In the genomic region with DNA sequence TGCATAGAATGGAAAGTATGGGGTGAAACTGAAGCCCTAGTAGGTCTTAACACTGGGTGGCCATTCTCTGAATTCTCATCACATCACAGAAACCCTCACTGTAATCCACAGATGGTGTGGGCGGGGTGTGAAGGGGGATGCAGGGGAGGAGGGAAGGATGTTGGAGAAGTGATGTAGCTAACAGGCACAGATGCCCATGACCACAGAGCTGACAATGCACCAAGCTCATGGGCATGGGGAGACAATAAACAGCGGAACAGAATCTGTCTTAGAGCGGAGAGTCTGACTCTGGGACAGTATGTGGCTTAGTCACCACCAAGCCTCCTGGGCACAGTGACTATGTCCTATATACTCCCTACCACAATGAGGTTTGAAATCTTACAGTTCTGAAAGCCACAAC, we compare ENCODE assay signal across 27 mouse cellular contexts.
DNase-seq lines count a peak whose midpoint lies in the region; ATAC-seq lines count a peak whose summit lies in the region.
"Had no signal": no experiment of that assay in that cellular context is flagged by ENCODE, and none has a peak within 500 bp of the region (broad histone marks: within the 10 kb centered on the region; RNA-seq: fewer than 3 reads in every experiment).

No protein-coding gene starts in this region.

- ATAC-seq in embryonic facial prominence, embryonic 15.5 days (ENCODE audit: insufficient number of reproducible peaks, low FRiP score, low TSS enrichment, low read depth) = 0 out of 2 replicates have a peak, but pooled peaks have one; percentile 4
- ATAC-seq: lung, postnatal 0 days had no signal

- no peak for DNase-seq in embryonic facial prominence, embryonic 10.5 days (ENCODE audit: low spot score)
- peak; percentile 32 for DNase-seq in layer of hippocampus, adult 11-12 months (ENCODE audit: low spot score)
- DNase-seq in layer of hippocampus, postnatal 36 days = no peak
- DNase-seq in right cerebral cortex, adult 18-20 months = peak; percentile 24
- no peak for DNase-seq in right cerebral cortex, postnatal 14 days
- no peak for DNase-seq in liver
- DNase-seq in neural tube, embryonic 10.5 days (ENCODE audit: extremely low spot score, low spot score) = no peak
- DNase-seq: adrenal gland, postnatal 14 days; cerebellum, adult 18-20 months; embryo, embryonic 11 days; heart, adult 2 months; kidney, adult 18-20 months; kidney, postnatal 25 days; liver, embryonic 13.5 days; lung, adult 18-20 months; midbrain, embryonic 14.5 days; thymus, postnatal 14 days had no signal

- no peak overlapping the region for H3K9ac ChIP-seq in embryonic facial prominence, embryonic 15.5 days
- H3K9ac ChIP-seq: embryonic facial prominence, embryonic 13.5 days; forebrain, embryonic 12.5 days; heart, embryonic 12.5 days; hindbrain, embryonic 15.5 days; kidney, embryonic 15.5 days; liver, embryonic 13.5 days had no signal

- H3K27me3 ChIP-seq in embryonic facial prominence, embryonic 15.5 days = no peaks in the 10 kb centered on the region
- no peaks in the 10 kb centered on the region for H3K27me3 ChIP-seq in embryonic facial prominence, embryonic 10.5 days (replicated peaks; ENCODE audit: low read depth, poor library complexity, severe bottlenecking)
- H3K27me3 ChIP-seq: embryonic facial prominence, embryonic 13.5 days; forebrain, embryonic 12.5 days; hindbrain, embryonic 15.5 days; kidney, embryonic 15.5 days; liver, embryonic 13.5 days had no signal

- no peak overlapping the region for H3K4me2 ChIP-seq in embryonic facial prominence, embryonic 15.5 days (replicated peaks)
- H3K4me2 ChIP-seq: embryonic facial prominence, embryonic 13.5 days; forebrain, embryonic 12.5 days; heart, embryonic 12.5 days; hindbrain, embryonic 15.5 days; kidney, embryonic 15.5 days; liver, embryonic 13.5 days had no signal

- H3K9me3 ChIP-seq in embryonic facial prominence, embryonic 15.5 days (replicated peaks) = no peaks in the 10 kb centered on the region
- H3K9me3 ChIP-seq in embryonic facial prominence, embryonic 10.5 days = no peaks in the 10 kb centered on the region
- H3K9me3 ChIP-seq: embryonic facial prominence, embryonic 13.5 days; forebrain, embryonic 12.5 days; heart, embryonic 12.5 days; hindbrain, embryonic 15.5 days; kidney, embryonic 15.5 days had no signal

- no peak overlapping the region for H3K4me3 ChIP-seq in embryonic facial prominence, embryonic 15.5 days (replicated peaks)
- no peak overlapping the region for H3K4me3 ChIP-seq in embryonic facial prominence, embryonic 10.5 days
- H3K4me3 ChIP-seq: embryonic facial prominence, embryonic 13.5 days; erythroblast, embryonic 14.5 days; forebrain, embryonic 12.5 days; heart, adult 2 months; heart, embryonic 12.5 days; hindbrain, embryonic 15.5 days; kidney, embryonic 15.5 days; layer of hippocampus, adult 2 months; liver, embryonic 13.5 days had no signal

- WGBS in embryonic facial prominence, embryonic 15.5 days = 62% methylated on average over 3 of the region's 3 CpGs
- 84% methylated on average over 3 of the region's 3 CpGs for WGBS in embryonic facial prominence, embryonic 10.5 days

- no peak overlapping the region for H3K27ac ChIP-seq in embryonic facial prominence, embryonic 15.5 days (replicated peaks)
- H3K27ac ChIP-seq in embryonic facial prominence, embryonic 10.5 days (replicated peaks) = no peak overlapping the region
- H3K27ac ChIP-seq: embryonic facial prominence, embryonic 13.5 days; forebrain, embryonic 12.5 days; heart, adult 2 months; hindbrain, embryonic 15.5 days; kidney, embryonic 15.5 days; layer of hippocampus, adult 2 months; liver, embryonic 13.5 days; macrophage had no signal

- no peaks in the 10 kb centered on the region for H3K36me3 ChIP-seq in embryonic facial prominence, embryonic 15.5 days
- H3K36me3 ChIP-seq in embryonic facial prominence, embryonic 10.5 days (replicated peaks) = no peaks in the 10 kb centered on the region
- H3K36me3 ChIP-seq: embryonic facial prominence, embryonic 13.5 days; forebrain, embryonic 12.5 days; heart, embryonic 12.5 days; hindbrain, embryonic 15.5 days; kidney, embryonic 15.5 days; liver, embryonic 13.5 days had no signal

- peaks cover 3% of the 10 kb centered on the region; the same call in 1 of the 2 replicates for H3K4me1 ChIP-seq in embryonic facial prominence, embryonic 15.5 days
- H3K4me1 ChIP-seq in embryonic facial prominence, embryonic 10.5 days = peaks cover 14% of the 10 kb centered on the region
- H3K4me1 ChIP-seq: heart, embryonic 12.5 days; kidney, embryonic 15.5 days; liver, embryonic 13.5 days had no signal

Comparison
In these comparisons a context has a peak if more than half of its experiments do, and no peak if none do; other contexts are left out.
1. DNase-seq: peak in layer of hippocampus, adult 11-12 months (single experiment) and right cerebral cortex, adult 18-20 months (single experiment); none in embryonic facial prominence, embryonic 10.5 days (single experiment), layer of hippocampus, postnatal 36 days (0 of 2), right cerebral cortex, postnatal 14 days (single experiment), liver (single experiment) and neural tube, embryonic 10.5 days (single experiment).